Mouse (Mus musculus) limb, embryonic 11.5 days (tissue): ENCODE results near the gene Chdh. TPM values are rescaled to one million over a fixed set of nuclear protein-coding genes. Genes with fewer than 3 reads are reported as not detected.

Experiments
- ATAC-seq: fragments of 200-750 bp; cut with Nextera tagmentation; 2 replicates; pipeline ENCODE4 v1.8.0; 2017; ENCODE audit warnings: low read depth; ENCODE audit not compliant: insufficient number of reproducible peaks, low FRiP score, low TSS enrichment
- DNase-seq: peaks from one replicate; pipeline ENCODE4 v3.0.0-alpha.2; 2015; ENCODE audit warnings: low spot score
- H3K27ac ChIP-seq: fragments of 300-500 bp; sonication (generic); replicated peaks from 2 replicates; pipeline ENCODE4 v1.5.1; 2014; ENCODE audit warnings: low read depth, mild to moderate bottlenecking, low read length
- H3K27me3 ChIP-seq: fragments of 300-500 bp; sonication (generic); 2 replicates; pipeline ENCODE4 v1.6.1; 2014; ENCODE audit warnings: mild to moderate bottlenecking, low read length, mixed read lengths; ENCODE audit not compliant: control insufficient read depth, insufficient read depth
- H3K36me3 ChIP-seq: fragments of 300-500 bp; sonication (generic); 2 replicates; pipeline ENCODE4 v1.6.1; 2014; ENCODE audit warnings: mild to moderate bottlenecking, low read length, moderate library complexity, mixed read lengths; ENCODE audit not compliant: control insufficient read depth, insufficient read depth
- H3K4me1 ChIP-seq: fragments of 300-500 bp; sonication (generic); 2 replicates; pipeline ENCODE4 v1.6.1; 2014; ENCODE audit warnings: low read length, mixed read lengths; ENCODE audit not compliant: control insufficient read depth, insufficient read depth
- H3K4me2 ChIP-seq: fragments of 300-500 bp; sonication (generic); 2 replicates; pipeline ENCODE4 v1.6.1; 2014; ENCODE audit warnings: low read depth, mild to moderate bottlenecking, moderate library complexity; ENCODE audit not compliant: severe bottlenecking
- H3K4me3 ChIP-seq: fragments of 300-500 bp; sonication (generic); 2 replicates; pipeline ENCODE4 v1.5.1; 2014; ENCODE audit warnings: low read depth, low read length
- H3K9ac ChIP-seq: fragments of 300-500 bp; sonication (generic); 2 replicates; pipeline ENCODE4 v1.6.1; 2014; ENCODE audit warnings: mild to moderate bottlenecking, low read length
- H3K9me3 ChIP-seq: fragments of 300-500 bp; sonication (generic); 2 replicates; pipeline ENCODE4 v1.6.1; 2016; ENCODE audit warnings: low read length; ENCODE audit not compliant: control insufficient read depth
- WGBS: fragments of 180-500 bp; shearing (Covaris S2); extraction: QIAGEN DNeasy Blood & Tissue Kit; methylation state at CpG from one replicate; pipeline ENCODE4 v1.1.7; 2014; 5-methylcytosine and 5-hydroxymethylcytosine counted together
- polyA plus RNA-seq: library from polyadenylated mRNA; unstranded; fragments of >200 nt; fragmentation: Nextera tagmentation; extraction: Ambion mirVana; gene quantifications from 2 replicates; pipeline ENCODE4 v1.2.1, GENCODE M21; 2014

Chdh gene
- polyA plus RNA-seq, 1 experiment from 2014 or later = not detected

- Histone ChIP-seq H3K9me3 (no peaks in the 10 kb centered on the region), H3K4me2 (no peak overlapping the region)
Observed at GRCm38 (mm10) chr14:30018463-30018801, 9.6 kb downstream of the Chdh start.

DNA sequence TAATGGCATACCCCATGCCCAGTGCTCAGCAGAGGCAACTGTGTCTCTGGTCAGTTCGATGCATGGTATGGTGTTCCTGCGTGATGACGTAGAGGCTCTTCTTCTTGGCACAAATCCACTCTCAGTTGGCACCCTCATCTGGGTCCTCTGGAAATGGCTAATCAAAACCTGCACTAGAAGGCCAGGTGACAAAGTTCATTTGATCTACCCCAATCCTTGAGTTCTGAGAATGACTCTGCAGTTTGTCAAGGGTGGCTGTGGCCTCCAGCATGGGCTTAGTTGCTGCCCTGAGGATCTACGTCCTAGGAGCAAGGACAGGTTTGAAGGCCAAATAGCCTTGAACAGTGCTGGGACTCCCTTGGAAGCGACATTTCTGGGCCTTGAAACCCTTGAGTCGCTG is 10.0 kb downstream of the Chdh start:
- DNase-seq (no peak), ATAC-seq (no peak)
- no peaks in the 10 kb centered on the region for H3K36me3 ChIP-seq
- no peak overlapping the region for H3K4me2 ChIP-seq
- 93% methylated on average over 6 of the region's 6 CpGs for WGBS
- H3K9me3 ChIP-seq = no peaks in the 10 kb centered on the region
- 0 out of 2 replicates have a peak, but pooled peaks cover 5% of the 10 kb centered on the region for H3K4me1 ChIP-seq
- no peak overlapping the region for H3K4me3 ChIP-seq
- no peaks in the 10 kb centered on the region for H3K27me3 ChIP-seq
- no peak overlapping the region for H3K27ac ChIP-seq
- H3K9ac ChIP-seq = no peak overlapping the region

More at GRCm38 (mm10) chr14:30018463-30018801, 9.6 kb downstream of the Chdh start:
- 93% methylated on average over 4 of the region's 4 CpGs for WGBS
- H3K27me3 ChIP-seq = no peaks in the 10 kb centered on the region
- H3K4me3 ChIP-seq = no peak overlapping the region
- no peak overlapping the region for H3K27ac ChIP-seq
- no peaks in the 10 kb centered on the region for H3K36me3 ChIP-seq
- ATAC-seq = no peak
- H3K4me1 ChIP-seq = 0 out of 2 replicates have a peak, but pooled peaks cover 5% of the 10 kb centered on the region
- H3K9ac ChIP-seq = no peak overlapping the region
- no peak for DNase-seq

DNA sequence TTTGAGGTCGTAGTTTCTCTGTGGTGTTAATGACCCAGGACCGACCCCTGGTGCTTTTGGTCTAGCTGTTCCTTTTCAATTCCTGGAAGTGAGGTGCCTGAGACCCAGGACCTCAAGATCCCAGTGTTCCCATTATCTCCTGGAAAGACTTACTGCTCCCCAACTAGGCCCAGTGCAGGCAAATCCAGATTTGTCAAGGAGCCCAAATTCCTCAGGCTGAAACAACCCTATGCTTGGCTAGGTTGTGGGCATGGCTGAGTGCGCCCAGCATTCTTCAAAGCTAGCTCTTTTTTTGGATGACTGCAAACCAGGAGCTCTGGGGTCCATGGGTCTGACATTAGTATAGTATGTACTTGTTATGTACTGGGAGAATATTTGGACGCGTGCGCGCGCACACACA is 10.6 kb downstream of the Chdh start:
- WGBS = 92% methylated on average over 8 of the region's 8 CpGs
- Histone ChIP-seq H3K36me3 (no peaks in the 10 kb centered on the region), H3K4me2 (no peak overlapping the region), H3K9me3 (no peaks in the 10 kb centered on the region), H3K9ac (no peak overlapping the region), H3K27ac (no peak overlapping the region), H3K4me1 (0 out of 2 replicates have a peak, but pooled peaks cover 5% of the 10 kb centered on the region), H3K27me3 (no peaks in the 10 kb centered on the region), H3K4me3 (no peak overlapping the region)
- ATAC-seq (no peak), DNase-seq (no peak)

GRCm38 (mm10) chr14:30019792-30020575 is 11.2 kb downstream of the Chdh start:
- Histone ChIP-seq H3K4me3 (no peak overlapping the region), H3K9me3 (no peaks in the 10 kb centered on the region), H3K27ac (no peak overlapping the region), H3K27me3 (no peaks in the 10 kb centered on the region), H3K4me2 (no peak overlapping the region), H3K4me1 (0 out of 2 replicates have a peak, but pooled peaks cover 5% of the 10 kb centered on the region), H3K9ac (no peak overlapping the region), H3K36me3 (no peaks in the 10 kb centered on the region)
- no peak for ATAC-seq
- no peak for DNase-seq
- 44% methylated on average over 9 of the region's 9 CpGs for WGBS

DNA sequence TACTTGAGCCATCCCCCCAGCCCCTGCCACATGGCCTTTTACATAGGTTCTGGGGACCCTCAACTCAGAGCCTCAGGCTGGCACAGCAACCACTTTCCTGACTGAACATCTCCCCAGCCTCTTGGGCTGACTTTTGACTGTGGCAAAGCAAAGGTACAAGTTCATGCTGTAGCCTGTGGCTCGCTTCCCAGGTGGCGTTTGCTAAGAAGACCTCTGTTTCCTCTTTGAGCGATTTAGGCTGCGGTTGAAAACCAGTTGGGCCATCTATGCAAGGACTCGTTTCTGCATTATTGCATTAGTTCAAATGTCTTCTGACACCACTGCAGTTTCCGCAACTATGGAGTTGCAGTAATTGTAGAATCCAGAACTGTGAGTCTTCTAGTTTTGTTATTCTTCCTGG is 13.6 kb downstream of the Chdh start:
- no peak for ATAC-seq
- Histone ChIP-seq H3K9me3 (no peaks in the 10 kb centered on the region), H3K4me3 (no peak overlapping the region), H3K4me2 (no peak overlapping the region), H3K27ac (no peak overlapping the region), H3K4me1 (0 out of 2 replicates have a peak, but pooled peaks cover 5% of the 10 kb centered on the region), H3K27me3 (no peaks in the 10 kb centered on the region), H3K36me3 (no peaks in the 10 kb centered on the region), H3K9ac (no peak overlapping the region)
- no peak for DNase-seq
- WGBS = 87% methylated on average over 6 of the region's 6 CpGs

- H3K27ac ChIP-seq = no peak overlapping the region
- no peaks in the 10 kb centered on the region for H3K27me3 ChIP-seq
- no peak overlapping the region for H3K4me2 ChIP-seq
- ATAC-seq = no peak
- DNase-seq = no peak
- H3K4me3 ChIP-seq = no peak overlapping the region
- WGBS = 61% methylated on average over 7 of the region's 7 CpGs
- no peaks in the 10 kb centered on the region for H3K36me3 ChIP-seq
- no peaks in the 10 kb centered on the region for H3K9me3 ChIP-seq
- 0 out of 2 replicates have a peak, but pooled peaks cover 5% of the 10 kb centered on the region for H3K4me1 ChIP-seq
- no peak overlapping the region for H3K9ac ChIP-seq
Observed at GRCm38 (mm10) chr14:30024387-30024786, 15.6 kb downstream of the Chdh start.

DNA sequence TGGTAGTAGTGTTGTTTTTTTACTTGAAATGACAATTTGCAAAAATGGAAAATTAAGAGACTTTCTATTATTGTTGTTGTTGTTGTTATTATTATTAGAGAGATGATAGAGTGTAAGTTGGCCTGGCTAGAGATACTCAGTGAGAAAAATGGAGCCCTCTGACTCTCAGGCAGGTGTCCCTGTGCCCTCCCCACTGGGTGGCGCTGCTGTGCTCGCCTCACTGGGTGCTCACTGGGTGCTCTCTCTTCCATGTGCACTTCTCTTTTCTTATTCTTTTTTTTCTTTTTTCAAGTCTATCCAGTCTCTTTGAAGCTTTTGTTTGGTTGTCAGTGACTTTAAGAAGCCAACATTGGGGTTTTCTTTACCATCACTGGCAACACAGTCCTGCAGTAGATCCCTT is 18.6 kb downstream of the Chdh start:
- Histone ChIP-seq H3K9me3 (no peaks in the 10 kb centered on the region), H3K4me1 (no peaks in the 10 kb centered on the region), H3K27me3 (no peaks in the 10 kb centered on the region), H3K27ac (no peak overlapping the region), H3K9ac (no peak overlapping the region), H3K4me2 (no peak overlapping the region), H3K36me3 (no peaks in the 10 kb centered on the region), H3K4me3 (no peak overlapping the region)
- DNase-seq = no peak
- no peak for ATAC-seq
- 48% methylated on average over 2 of the region's 2 CpGs for WGBS

GRCm38 (mm10) chr14:30033405-30033804 is 24.6 kb downstream of the Chdh start:
- H3K27ac ChIP-seq = no peak overlapping the region
- DNase-seq = no peak
- no peak overlapping the region for H3K4me3 ChIP-seq
- no peak overlapping the region for H3K9ac ChIP-seq
- no peaks in the 10 kb centered on the region for H3K36me3 ChIP-seq
- no peak for ATAC-seq
- no peaks in the 10 kb centered on the region for H3K9me3 ChIP-seq
- H3K4me2 ChIP-seq = no peak overlapping the region
- WGBS = 62% methylated on average over 8 of the region's 8 CpGs
- H3K4me1 ChIP-seq = no peaks in the 10 kb centered on the region
- H3K27me3 ChIP-seq = no peaks in the 10 kb centered on the region

GRCm38 (mm10) chr14:30038431-30038830 is 29.6 kb downstream of the Chdh start:
- no peaks in the 10 kb centered on the region for H3K27me3 ChIP-seq
- H3K4me3 ChIP-seq = no peak overlapping the region
- 83% methylated on average over 18 of the region's 18 CpGs for WGBS
- H3K36me3 ChIP-seq = no peaks in the 10 kb centered on the region
- no peak overlapping the region for H3K4me2 ChIP-seq
- H3K27ac ChIP-seq = no peak overlapping the region
- no peak for ATAC-seq
- no peak overlapping the region for H3K9ac ChIP-seq
- H3K9me3 ChIP-seq = no peaks in the 10 kb centered on the region
- no peaks in the 10 kb centered on the region for H3K4me1 ChIP-seq
- DNase-seq = no peak
